Mouse (Mus musculus) lung, postnatal 14 days (tissue): Measurements from ENCODE around the gene St6galnac4.

Experiments
- DNase-seq: peaks from one replicate; pipeline ENCODE4 v3.0.0; 2021

Gene St6galnac4

DNA sequence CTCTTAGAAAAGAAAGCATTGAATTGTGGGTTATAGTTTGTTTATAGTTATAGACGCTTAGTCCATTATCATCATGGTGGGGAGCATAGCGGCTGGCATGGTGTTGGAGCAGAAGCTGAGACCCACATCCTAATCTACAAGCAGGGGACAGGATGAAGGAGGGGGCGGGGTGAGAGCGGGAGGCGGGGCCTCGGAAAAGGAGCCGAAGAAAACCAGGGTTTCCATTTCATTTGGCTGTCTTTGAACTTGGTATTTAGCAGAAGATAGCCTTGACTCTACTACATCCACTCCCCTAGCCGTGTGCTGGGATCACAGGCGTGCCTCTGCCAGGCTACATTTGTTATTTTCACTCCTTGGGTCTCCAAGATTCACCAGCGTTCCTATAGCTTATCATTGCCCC lies 17.7 kb downstream of the St6galnac4 start:
- DNase-seq, result no peak

DNA sequence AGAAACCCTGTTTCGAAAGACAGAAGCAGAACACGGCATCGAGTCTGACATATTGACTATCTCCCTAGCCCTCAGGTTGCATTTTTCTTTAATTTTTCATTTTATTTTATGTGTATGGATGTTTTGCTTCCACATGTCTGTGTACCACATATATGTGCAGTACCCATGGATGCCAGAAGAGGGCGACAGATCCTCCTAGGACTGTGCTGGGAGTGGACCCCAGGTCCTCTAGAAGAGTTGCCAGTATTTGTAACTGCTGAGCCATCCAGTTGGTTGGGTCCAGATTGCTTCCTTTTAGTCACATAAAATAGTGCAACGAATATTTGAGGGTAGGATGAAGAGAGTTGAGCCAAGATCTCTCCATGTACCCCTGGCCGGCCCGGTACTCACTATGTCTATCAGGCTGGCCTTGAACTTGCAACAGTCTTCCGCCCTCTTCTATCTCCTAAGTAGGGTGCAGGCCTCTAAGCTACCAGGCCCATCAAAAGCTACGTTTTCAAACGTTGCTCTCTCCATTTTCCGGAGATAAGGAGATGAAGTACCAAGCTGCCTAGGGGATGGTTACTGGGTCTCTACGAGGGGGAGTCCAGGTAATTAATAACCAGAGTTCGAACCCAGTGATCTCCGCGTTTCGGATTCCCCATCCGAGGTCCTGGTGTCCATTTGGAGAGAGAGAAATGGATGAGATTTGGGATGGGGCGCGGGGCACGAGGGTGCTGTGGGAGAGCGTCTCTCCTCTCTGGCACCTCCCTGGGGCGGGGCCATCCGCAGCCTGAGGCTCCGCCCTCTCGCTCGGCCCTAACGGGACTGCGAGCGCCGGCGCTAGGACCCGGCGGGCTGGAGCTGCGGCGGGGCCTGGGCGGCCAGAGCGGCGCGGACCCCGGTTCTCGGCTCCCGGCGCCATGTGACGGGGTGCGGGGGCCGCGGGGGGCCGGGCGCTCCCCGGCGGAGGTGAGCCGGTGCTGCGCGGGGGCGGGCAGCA lies 19.6 kb downstream of the St6galnac4 start:
- peak; percentile 87 for DNase-seq

GRCm38 (mm10) chr2:32607262-32607947 lies 20.5 kb downstream of the St6galnac4 start:
- DNase-seq, result peak; percentile 51

DNA sequence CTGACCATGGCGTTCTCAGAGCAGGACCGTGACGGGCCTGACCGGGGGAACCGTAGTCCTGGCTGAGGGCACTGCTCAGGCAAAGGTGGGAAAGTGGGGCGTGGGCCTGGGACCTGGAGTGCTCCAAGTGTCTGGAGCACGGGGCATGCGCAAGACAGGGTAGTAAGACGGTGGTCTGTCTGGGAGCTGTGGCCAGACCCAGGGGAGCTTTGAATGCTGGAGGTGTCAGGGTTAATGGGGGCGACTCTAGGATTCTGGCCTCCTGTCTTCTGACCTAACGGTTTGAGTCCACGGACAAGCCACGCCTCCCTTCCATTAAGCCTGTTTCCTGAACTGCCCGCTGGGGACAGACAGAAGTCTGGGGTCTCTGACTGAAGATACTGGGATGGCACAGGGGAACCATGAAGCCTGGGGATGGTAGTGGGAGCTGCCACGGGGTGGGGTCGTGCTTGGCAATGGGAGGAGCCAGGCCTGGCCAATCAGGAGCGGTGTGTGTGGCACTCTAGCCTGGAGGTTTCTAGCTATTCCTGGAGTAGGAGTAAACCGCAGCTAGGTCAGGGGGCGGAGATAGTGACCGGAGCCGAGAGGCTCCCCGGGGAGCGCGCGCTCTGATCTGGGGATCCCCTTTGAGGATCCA lies 21.4 kb downstream of the St6galnac4 start:
- DNase-seq, result peak; percentile 60

GRCm38 (mm10) chr2:32608778-32609435 lies 22.0 kb downstream of the St6galnac4 start:
- DNase-seq, result no peak

GRCm38 (mm10) chr2:32610610-32611229 lies 23.8 kb downstream of the St6galnac4 start:
- DNase-seq, result peak; percentile 63

DNA sequence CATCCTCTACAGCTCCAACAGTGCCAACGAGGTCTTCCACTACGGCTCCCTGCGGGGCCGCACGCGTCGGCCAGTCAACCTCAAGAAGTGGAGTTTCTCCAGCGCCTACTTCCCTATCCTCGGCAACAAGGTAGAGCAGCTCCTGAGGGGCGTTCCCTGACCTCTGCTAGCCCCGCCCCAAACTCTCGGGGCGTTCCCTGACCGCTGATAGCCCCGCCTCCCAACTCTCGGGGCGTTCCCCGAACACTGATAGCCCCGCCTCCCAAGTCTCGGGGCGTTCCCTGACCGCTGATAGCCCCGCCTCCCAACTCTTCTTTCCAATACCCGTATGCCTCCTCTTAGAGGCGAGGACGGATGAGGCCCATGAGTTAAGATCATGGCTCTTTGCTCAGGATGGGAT lies 25.4 kb downstream of the St6galnac4 start:
- DNase-seq, result no peak

DNA sequence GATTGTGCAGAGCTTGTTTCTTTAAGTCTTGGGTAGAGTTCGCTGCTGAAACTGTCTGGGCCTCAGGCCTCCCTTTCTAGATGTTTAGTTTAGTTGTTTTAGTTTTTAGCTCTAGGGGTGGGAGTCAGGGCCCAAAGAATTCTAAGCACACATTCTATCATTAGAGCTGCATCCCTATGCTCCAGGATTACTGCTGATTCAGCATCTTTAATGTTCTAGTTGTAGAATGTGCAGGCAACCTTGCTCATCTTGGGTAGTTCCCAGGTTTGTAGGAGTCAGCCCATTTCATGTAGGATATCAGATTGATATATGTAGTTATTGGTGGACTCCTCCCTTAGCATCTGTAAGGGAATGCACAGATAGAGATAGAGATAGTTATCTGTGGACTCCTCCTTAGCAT lies 30.2 kb downstream of the St6galnac4 start:
- no peak for DNase-seq

DNA sequence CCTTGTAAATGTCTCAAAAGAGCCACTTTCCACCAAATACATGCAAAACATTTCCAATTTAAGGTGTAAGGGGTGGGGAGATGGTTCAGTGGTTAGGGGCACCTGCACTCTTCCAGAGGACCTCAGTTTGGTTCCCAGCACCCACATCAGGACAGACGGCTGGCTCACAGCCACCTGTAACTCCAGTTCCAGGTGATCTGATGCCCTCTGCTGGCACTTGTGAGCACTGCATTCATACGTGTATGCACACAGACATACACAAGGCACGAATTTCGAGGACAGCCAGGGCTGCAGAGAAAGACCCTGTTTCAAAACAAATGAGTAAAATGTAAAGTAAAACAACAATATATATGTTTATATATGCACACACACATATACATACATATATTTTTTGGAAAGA lies 30.7 kb downstream of the St6galnac4 start:
- DNase-seq, result no peak

DNA sequence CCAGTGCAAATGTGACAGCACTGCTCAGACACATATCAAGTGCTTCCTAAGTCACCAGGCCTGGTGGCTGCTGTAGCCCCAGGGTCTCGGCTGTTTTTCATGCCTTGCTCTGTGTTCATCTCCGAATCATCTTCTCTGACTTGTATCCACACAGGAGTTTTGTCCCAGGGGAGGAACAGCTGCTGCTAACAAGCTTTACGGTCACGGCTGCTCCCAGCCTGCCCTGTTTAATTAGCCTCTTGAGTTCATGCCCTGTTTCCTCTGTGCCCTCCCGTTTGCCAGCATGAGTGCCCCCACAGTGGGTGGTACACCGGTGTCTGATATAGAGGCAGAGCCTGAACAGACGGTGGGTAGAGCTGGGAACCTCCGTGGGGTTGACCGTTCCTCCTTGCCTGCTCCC lies 31.2 kb downstream of the St6galnac4 start:
- DNase-seq, result no peak

DNA sequence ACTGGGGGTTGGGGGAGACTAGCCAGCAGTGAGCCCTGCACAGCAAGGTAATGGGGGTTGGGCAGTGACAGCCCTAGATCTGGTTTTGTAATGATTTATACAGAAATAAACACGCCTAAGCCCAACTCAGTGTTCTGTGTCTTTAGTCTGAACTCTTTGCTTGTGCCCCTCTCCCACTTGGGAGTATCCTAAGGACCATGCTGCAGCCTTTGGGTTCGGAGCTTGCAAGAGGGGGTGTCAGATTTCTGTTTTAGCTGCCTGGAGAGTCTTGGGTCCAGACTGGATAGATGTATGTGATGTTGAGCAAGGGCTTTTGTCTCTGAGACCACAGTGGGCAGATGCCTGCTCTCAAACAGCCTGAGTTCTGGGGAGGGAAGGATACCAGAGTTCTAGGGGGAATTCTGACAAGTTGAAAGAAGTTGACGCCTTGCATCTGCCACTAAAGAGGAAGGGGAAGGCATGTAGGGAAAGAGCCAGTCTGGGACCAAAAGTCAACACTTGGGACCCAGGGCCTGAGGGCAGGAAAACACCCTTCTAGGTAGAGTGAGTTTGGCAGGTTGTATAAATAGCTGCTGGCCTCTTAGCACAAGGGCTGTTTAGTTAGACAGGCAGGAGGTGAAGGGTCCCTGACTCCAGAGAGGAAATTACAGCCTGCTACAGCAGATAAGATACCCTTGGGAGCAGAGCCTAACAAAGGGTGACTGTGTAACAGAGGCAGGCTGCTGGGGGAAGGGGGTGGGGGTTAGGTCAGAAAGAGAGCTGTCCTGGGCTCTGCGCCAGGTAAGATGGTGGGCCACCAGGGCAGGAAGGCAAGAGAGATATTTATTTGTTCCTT lies 34.0 kb downstream of the St6galnac4 start:
- DNase-seq, result peak; percentile 59

- DNase-seq, result no peak
Measured at GRCm38 (mm10) chr2:32621517-32621859, 34.6 kb downstream of the St6galnac4 start, which contains the start of gene Ak1. Ak1 (plus strand) TSS chr2:32621758.

- DNase-seq, result no peak
Measured at GRCm38 (mm10) chr2:32624111-32624748, 37.3 kb downstream of the St6galnac4 start.

GRCm38 (mm10) chr2:32625212-32625872 lies 38.4 kb downstream of the St6galnac4 start:
- DNase-seq, result peak; percentile 73

DNA sequence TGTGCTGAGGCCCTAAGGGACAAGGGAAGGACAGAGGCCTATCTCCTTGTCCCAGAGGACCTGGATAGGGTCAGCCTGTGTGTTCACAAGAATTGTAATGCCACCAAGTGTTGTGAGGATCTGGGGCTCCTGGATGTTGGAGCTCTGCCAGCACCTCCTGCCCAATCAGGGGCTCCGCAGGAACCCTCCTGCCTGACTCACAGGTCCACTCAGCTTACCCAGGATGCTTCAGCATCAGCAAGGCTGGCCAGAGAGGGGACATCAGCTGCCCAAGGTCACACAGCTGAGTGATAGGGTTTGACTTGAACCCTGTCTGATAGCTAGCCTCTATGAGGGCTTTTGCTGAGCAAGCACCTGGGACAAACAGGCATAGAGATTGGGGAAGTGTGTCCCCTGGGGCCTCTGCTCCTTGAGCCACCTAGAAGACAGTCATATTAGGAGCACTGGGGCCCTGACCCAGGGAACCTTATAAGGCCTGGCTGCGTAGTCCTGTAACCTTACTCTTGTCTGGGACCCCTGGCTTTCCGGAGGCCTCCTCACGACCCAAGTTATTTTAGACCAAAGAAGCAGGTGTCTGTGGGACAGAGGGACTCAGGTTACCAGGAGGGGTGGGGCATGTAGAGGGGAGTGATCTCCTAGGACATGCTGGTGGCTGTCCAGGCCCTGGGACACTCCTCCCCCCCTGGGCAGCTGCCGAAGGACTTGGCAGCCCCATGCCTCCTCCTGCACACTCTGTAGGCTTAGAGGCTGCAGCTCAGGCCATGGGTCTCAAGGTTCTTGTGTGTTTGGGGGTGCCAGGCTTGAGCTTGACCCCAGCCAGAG lies 39.2 kb downstream of the St6galnac4 start:
- DNase-seq, result no peak

DNA sequence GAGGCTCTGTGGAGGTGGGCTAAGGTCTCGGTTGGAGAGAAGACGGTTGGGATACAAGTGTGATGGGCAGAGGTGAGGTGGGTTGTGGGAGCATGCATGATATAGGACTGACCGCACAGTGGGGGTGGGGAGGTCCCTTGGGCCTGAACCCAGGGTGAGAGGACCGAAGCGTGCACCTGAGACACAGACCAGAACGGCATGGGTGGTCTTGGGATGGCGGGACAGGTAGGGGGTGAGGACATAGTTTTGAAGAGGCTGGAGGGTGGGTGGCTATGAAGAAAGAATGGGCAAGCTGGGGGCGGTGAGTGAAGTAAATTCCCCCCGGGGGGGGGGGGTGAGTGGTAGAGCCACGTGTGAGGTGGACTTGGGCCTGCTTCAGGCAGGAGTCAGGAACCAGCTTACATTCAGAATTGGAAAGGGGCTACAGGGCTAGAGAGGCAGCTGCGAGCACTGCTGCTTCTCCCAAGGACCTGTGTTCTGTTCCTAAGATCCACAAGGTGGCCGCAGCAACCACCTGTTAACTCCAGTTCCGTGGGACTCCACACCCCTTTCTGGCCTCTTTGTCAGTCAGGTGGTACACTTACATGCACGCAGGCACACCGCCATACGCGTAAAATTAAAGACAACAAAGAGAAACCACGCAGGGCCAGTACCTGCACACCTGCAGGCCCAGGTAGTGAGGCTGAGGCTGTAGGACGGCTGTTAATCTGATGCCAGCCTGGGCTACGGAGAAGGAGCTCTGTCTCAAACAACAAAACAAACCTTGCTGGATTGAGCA lies 40.6 kb downstream of the St6galnac4 start:
- no peak for DNase-seq

DNA sequence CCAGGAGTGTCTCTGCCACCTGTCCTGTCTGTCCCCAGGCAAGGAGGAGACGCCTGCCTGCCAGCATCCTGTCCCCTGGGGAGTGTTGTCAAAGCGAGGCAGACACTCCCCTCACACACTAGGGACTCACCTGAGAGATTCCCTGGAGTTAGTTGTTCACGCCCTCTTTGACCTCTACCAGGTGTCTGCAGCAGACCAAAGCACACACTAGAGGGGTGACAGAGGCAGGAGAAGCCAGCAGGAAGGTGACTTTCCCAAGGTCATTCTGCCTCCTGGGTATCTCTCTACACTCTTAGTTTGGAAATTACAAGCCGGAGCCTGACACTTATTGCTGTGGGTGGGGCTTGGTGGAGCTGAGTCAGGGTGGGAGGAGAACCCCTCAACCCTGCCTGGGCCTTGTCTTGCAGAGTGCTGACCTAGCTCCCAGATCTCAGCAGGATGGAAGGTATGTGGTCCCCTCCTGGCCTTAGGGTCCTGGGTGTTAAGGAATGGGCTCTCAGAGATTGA lies 41.2 kb downstream of the St6galnac4 start:
- DNase-seq, result no peak

- DNase-seq, result peak; percentile 89
Measured at GRCm38 (mm10) chr2:32628729-32629128, 41.8 kb downstream of the St6galnac4 start.
